Mouse (Mus musculus) limb, embryonic 15.5 days (tissue): ENCODE measurements around the gene Strip1. TPM values are rescaled to one million over a fixed set of nuclear protein-coding genes. Genes with fewer than 3 reads are reported as not detected.

Source experiments
- ATAC-seq: fragments of 200-750 bp; cut with Nextera tagmentation; 2 replicates; pipeline ENCODE4 v1.8.0; 2017; ENCODE audit warnings: low read depth, moderate TSS enrichment; ENCODE audit not compliant: insufficient number of reproducible peaks, low FRiP score, low TSS enrichment
- H3K27ac ChIP-seq: fragments of 300-500 bp; sonication (generic); 2 replicates; pipeline ENCODE4 v1.5.1; 2015; ENCODE audit warnings: moderate library complexity, mild to moderate bottlenecking, inconsistent platforms
- H3K27me3 ChIP-seq: fragments of 300-500 bp; sonication (generic); 2 replicates; pipeline ENCODE4 v1.6.1; 2015; ENCODE audit warnings: inconsistent platforms
- H3K36me3 ChIP-seq: fragments of 300-500 bp; sonication (generic); 2 replicates; pipeline ENCODE4 v1.6.1; 2015; ENCODE audit warnings: inconsistent platforms
- H3K4me1 ChIP-seq: fragments of 300-500 bp; sonication (generic); 2 replicates; pipeline ENCODE4 v1.6.1; 2015; ENCODE audit warnings: inconsistent platforms
- H3K4me2 ChIP-seq: fragments of 300-500 bp; sonication (generic); 2 replicates; pipeline ENCODE4 v1.6.1; 2015; ENCODE audit warnings: mild to moderate bottlenecking, inconsistent platforms
- H3K4me3 ChIP-seq: fragments of 300-500 bp; sonication (generic); 2 replicates; pipeline ENCODE4 v1.5.1; 2015; ENCODE audit warnings: mild to moderate bottlenecking, inconsistent platforms
- H3K9ac ChIP-seq: fragments of 300-500 bp; sonication (generic); 2 replicates; pipeline ENCODE4 v1.6.1; 2015; ENCODE audit warnings: inconsistent platforms
- H3K9me3 ChIP-seq: fragments of 300-500 bp; sonication (generic); 2 replicates; pipeline ENCODE4 v1.6.1; 2016; ENCODE audit warnings: inconsistent platforms
- WGBS: fragments of 180-500 bp; shearing (Covaris S2); methylation state at CpG from one replicate; pipeline ENCODE4 v1.1.7; 2015; 5-methylcytosine and 5-hydroxymethylcytosine counted together
- polyA plus RNA-seq: library from polyadenylated mRNA; unstranded; fragments of >200 nt; fragmentation: Nextera tagmentation; extraction: Ambion mirVana; gene quantifications from 2 replicates; pipeline ENCODE4 v1.2.1, GENCODE M21; 2015

The Strip1 gene
- polyA plus RNA-seq, result 47.5 and 55.8 TPM in 2 replicates

GRCm38 (mm10) chr3:107631523-107631958 lies at the start of gene Strip1:
Strip1 (minus strand) TSS chr3:107631694.
- peak within 1 kb of the TSS; percentile 74 for H3K4me2 ChIP-seq
- WGBS, result under 1% methylated on average over 35 of the region's 35 CpGs
- peak within 1 kb of the TSS; percentile 95 for H3K27ac ChIP-seq
- H3K27me3 ChIP-seq, result no peaks in the 10 kb centered on the region
- peak within 1 kb of the TSS; percentile 100 for H3K4me3 ChIP-seq
- H3K4me1 ChIP-seq, result peaks cover 14% of the 10 kb centered on the region
- peak within 1 kb of the TSS; percentile 99 for H3K9ac ChIP-seq
- H3K36me3 ChIP-seq, result peaks cover 20% of the 10 kb centered on the region
- ATAC-seq, result peak; percentile 91
- H3K9me3 ChIP-seq, result no peaks in the 10 kb centered on the region

GRCm38 (mm10) chr3:107680790-107681576 lies 49.5 kb upstream of the Strip1 start:
- Histone ChIP-seq H3K9ac (no peak overlapping the region), H3K27ac (peak overlapping the region; percentile 78), H3K4me2 (peak overlapping the region; percentile 17), H3K9me3 (no peaks in the 10 kb centered on the region), H3K36me3 (peaks cover 13% of the 10 kb centered on the region), H3K4me1 (peaks cover 39% of the 10 kb centered on the region), H3K4me3 (no peak overlapping the region), H3K27me3 (no peaks in the 10 kb centered on the region)
- peak; percentile 61; the same call in 1 of the 2 replicates for ATAC-seq
- 12% methylated on average over 7 of the region's 7 CpGs for whole genome bisulfite sequencing

GRCm38 (mm10) chr3:107671509-107671908 lies 40.0 kb upstream of the Strip1 start:
- H3K4me3 ChIP-seq, result no peak overlapping the region
- ATAC-seq, result no peak
- peaks cover 85% of the 10 kb centered on the region for H3K36me3 ChIP-seq
- H3K27ac ChIP-seq, result no peak overlapping the region
- H3K9ac ChIP-seq, result no peak overlapping the region
- H3K27me3 ChIP-seq, result no peaks in the 10 kb centered on the region
- H3K9me3 ChIP-seq, result no peaks in the 10 kb centered on the region
- 92% methylated on average over 2 of the region's 2 CpGs for WGBS
- H3K4me2 ChIP-seq, result no peak overlapping the region
- H3K4me1 ChIP-seq, result no peaks in the 10 kb centered on the region

GRCm38 (mm10) chr3:107670500-107670899 lies 39.0 kb upstream of the Strip1 start:
- H3K9ac ChIP-seq, result no peak overlapping the region
- 80% methylated on average over 4 of the region's 4 CpGs for WGBS
- H3K27ac ChIP-seq, result no peak overlapping the region
- peaks cover 88% of the 10 kb centered on the region for H3K36me3 ChIP-seq
- no peaks in the 10 kb centered on the region for H3K9me3 ChIP-seq
- H3K4me3 ChIP-seq, result no peak overlapping the region
- H3K27me3 ChIP-seq, result no peaks in the 10 kb centered on the region
- H3K4me1 ChIP-seq, result no peaks in the 10 kb centered on the region
- H3K4me2 ChIP-seq, result no peak overlapping the region
- ATAC-seq, result no peak

GRCm38 (mm10) chr3:107668786-107669185 lies 37.3 kb upstream of the Strip1 start:
- H3K27ac ChIP-seq, result peak overlapping the region; percentile 0; the same call in 1 of the 2 replicates
- peaks cover 87% of the 10 kb centered on the region for H3K36me3 ChIP-seq
- no peaks in the 10 kb centered on the region for H3K4me1 ChIP-seq
- ATAC-seq, result no peak
- H3K4me3 ChIP-seq, result no peak overlapping the region
- no peak overlapping the region for H3K4me2 ChIP-seq
- no peak overlapping the region for H3K9ac ChIP-seq
- H3K27me3 ChIP-seq, result no peaks in the 10 kb centered on the region
- H3K9me3 ChIP-seq, result no peaks in the 10 kb centered on the region
- 78% methylated on average over 7 of the region's 7 CpGs for WGBS

- no peaks in the 10 kb centered on the region for H3K27me3 ChIP-seq
- no peak for ATAC-seq
- H3K36me3 ChIP-seq, result peaks cover 92% of the 10 kb centered on the region
- no peak overlapping the region for H3K27ac ChIP-seq
- WGBS, result 73% methylated on average over 6 of the region's 6 CpGs
- H3K9ac ChIP-seq, result no peak overlapping the region
- no peaks in the 10 kb centered on the region for H3K9me3 ChIP-seq
- H3K4me3 ChIP-seq, result no peak overlapping the region
- no peak overlapping the region for H3K4me2 ChIP-seq
- no peaks in the 10 kb centered on the region for H3K4me1 ChIP-seq
Observed at GRCm38 (mm10) chr3:107667426-107667825, 35.9 kb upstream of the Strip1 start.

- no peak for ATAC-seq
- WGBS, result 92% methylated on average over 1 of the region's 1 CpGs
- H3K36me3 ChIP-seq, result peaks cover 93% of the 10 kb centered on the region
- no peak overlapping the region for H3K4me2 ChIP-seq
- no peaks in the 10 kb centered on the region for H3K9me3 ChIP-seq
- no peaks in the 10 kb centered on the region for H3K27me3 ChIP-seq
- H3K27ac ChIP-seq, result no peak overlapping the region
- no peaks in the 10 kb centered on the region for H3K4me1 ChIP-seq
- no peak overlapping the region for H3K9ac ChIP-seq
- no peak overlapping the region for H3K4me3 ChIP-seq
Observed at GRCm38 (mm10) chr3:107664641-107665040, 33.1 kb upstream of the Strip1 start.

GRCm38 (mm10) chr3:107659000-107659399 lies 27.5 kb upstream of the Strip1 start:
- Histone ChIP-seq H3K4me2 (no peak overlapping the region), H3K27ac (no peak overlapping the region), H3K9ac (no peak overlapping the region), H3K36me3 (peaks cover 47% of the 10 kb centered on the region), H3K9me3 (no peaks in the 10 kb centered on the region), H3K4me1 (no peaks in the 10 kb centered on the region), H3K4me3 (no peak overlapping the region), H3K27me3 (no peaks in the 10 kb centered on the region)
- ATAC-seq, result no peak
- WGBS, result 89% methylated on average over 1 of the region's 1 CpGs

GRCm38 (mm10) chr3:107656888-107657287 lies 25.4 kb upstream of the Strip1 start:
- no peak overlapping the region for H3K27ac ChIP-seq
- H3K4me1 ChIP-seq, result no peaks in the 10 kb centered on the region
- H3K9ac ChIP-seq, result no peak overlapping the region
- H3K36me3 ChIP-seq, result peaks cover 28% of the 10 kb centered on the region
- no peaks in the 10 kb centered on the region for H3K9me3 ChIP-seq
- ATAC-seq, result no peak
- H3K27me3 ChIP-seq, result no peaks in the 10 kb centered on the region
- no peak overlapping the region for H3K4me2 ChIP-seq
- no peak overlapping the region for H3K4me3 ChIP-seq
- WGBS, result 73% methylated on average over 4 of the region's 4 CpGs

GRCm38 (mm10) chr3:107656151-107656550 lies 24.7 kb upstream of the Strip1 start:
- Histone ChIP-seq H3K9me3 (no peaks in the 10 kb centered on the region), H3K4me1 (no peaks in the 10 kb centered on the region), H3K27me3 (no peaks in the 10 kb centered on the region), H3K36me3 (peaks cover 24% of the 10 kb centered on the region), H3K9ac (no peak overlapping the region), H3K4me2 (no peak overlapping the region), H3K27ac (no peak overlapping the region), H3K4me3 (no peak overlapping the region)
- no peak for ATAC-seq
- 90% methylated on average over 2 of the region's 2 CpGs for WGBS

GRCm38 (mm10) chr3:107655491-107655890 lies 24.0 kb upstream of the Strip1 start:
- peaks cover 17% of the 10 kb centered on the region for H3K36me3 ChIP-seq
- H3K27me3 ChIP-seq, result no peaks in the 10 kb centered on the region
- no peak overlapping the region for H3K4me2 ChIP-seq
- H3K27ac ChIP-seq, result no peak overlapping the region
- no peak for ATAC-seq
- no peak overlapping the region for H3K4me3 ChIP-seq
- H3K9me3 ChIP-seq, result no peaks in the 10 kb centered on the region
- WGBS, result 56% methylated on average over 3 of the region's 3 CpGs
- no peak overlapping the region for H3K9ac ChIP-seq
- H3K4me1 ChIP-seq, result no peaks in the 10 kb centered on the region

- no peak for ATAC-seq
- H3K9me3 ChIP-seq, result no peaks in the 10 kb centered on the region
- H3K9ac ChIP-seq, result no peak overlapping the region
- no peaks in the 10 kb centered on the region for H3K4me1 ChIP-seq
- peaks cover 13% of the 10 kb centered on the region; the same call in 1 of the 2 replicates for H3K36me3 ChIP-seq
- no peaks in the 10 kb centered on the region for H3K27me3 ChIP-seq
- 74% methylated on average over 3 of the region's 3 CpGs for WGBS
- no peak overlapping the region for H3K27ac ChIP-seq
- no peak overlapping the region for H3K4me2 ChIP-seq
- H3K4me3 ChIP-seq, result no peak overlapping the region
Observed at GRCm38 (mm10) chr3:107654861-107655260, 23.4 kb upstream of the Strip1 start.
